Mouse (Mus musculus) cerebellum, postnatal 25 days (tissue): ENCODE results near the gene Ern2.
A peak's percentile ranks its signal among the peaks of the same experiment; 100 is the strongest.

Experiments used
- DNase-seq, 2 experiments: peaks; one replicate each; pipeline ENCODE4 v3.0.0; 2021; ENCODE audit warnings: mixed read lengths in 2 of 2

Ern2 gene

DNA sequence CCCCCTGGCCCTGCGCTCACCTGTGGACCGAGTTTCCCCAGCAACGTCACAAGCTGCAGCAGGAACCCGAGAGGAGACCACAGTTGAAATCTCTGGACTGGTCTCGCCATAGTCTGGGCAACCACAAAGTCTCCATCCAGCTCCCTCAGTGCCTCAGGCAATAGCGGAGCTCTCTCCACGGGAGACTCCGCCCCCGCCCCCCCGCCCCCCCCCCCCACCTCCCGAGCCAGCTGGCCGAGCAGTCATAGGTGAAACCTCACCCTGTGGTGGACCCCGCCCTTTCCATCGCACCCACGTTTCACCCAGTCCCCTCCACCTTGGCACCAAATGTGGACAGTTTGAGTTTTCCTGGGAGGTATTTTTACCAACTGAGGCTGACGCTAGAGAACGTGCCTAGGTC, at the start of gene Ern2:
Gene Ern2, minus strand, starts transcription at position 165 of the 400 bp plus-strand sequence.
- DNase-seq = no peak

DNA sequence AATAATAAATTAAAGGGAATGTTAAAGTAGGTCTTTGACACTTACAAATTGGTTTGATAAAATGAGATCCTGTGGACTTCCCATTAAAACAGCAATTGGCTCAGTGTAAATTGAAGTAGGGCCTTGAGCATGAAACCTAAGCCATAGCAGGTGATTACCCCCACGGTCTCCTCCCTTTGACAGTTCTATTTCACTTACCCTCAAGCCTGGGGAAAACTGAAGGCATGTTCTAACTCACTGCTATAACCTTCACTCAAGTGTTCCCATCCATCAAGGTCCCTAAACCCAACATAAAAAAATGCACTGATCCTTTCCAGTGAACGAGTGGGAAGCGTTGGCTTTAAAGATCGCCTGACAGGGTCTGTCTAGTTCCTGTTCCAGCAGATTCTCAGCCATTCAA, 44.9 kb upstream of the Ern2 start:
- no peak for DNase-seq

DNA sequence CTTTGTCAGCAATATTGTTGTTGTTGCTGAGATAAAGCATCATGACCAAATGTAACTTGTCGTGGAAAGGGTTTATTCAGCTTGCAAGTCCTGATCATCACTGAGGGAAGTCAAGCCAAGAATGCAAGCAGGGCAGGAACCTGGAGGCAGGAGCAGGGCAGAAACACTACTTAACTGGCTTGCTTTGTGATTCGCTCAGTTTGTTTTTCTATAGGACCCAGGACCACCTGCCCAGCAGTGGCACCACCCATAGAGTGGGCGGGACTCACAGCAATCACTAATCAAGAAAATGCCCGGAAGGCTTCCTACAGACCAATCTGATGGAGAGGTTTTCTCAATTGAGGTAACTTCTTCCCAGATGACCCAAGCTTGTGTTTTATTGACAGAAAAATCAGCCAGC, 43.9 kb upstream of the Ern2 start:
- no peak for DNase-seq

DNA sequence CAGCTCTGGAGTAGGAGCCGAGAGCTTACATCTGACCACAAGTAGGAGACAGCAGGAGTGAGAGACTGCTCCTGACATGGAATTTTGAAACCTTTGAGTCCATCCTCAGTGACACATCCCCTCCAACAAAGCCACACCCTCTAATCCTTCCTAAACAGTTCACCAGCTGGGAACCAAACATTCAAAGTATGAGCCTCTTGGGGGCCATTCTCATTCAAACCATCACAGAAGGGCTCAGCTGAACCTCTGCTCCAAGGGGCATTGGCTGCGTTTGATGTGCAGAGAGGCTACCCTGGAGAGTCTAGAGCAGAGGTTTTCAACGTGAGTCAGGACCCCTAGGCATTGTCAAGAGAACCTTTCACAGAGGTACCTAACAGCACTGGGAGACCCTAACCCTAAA, 43.3 kb upstream of the Ern2 start:
- no peak for DNase-seq

DNA sequence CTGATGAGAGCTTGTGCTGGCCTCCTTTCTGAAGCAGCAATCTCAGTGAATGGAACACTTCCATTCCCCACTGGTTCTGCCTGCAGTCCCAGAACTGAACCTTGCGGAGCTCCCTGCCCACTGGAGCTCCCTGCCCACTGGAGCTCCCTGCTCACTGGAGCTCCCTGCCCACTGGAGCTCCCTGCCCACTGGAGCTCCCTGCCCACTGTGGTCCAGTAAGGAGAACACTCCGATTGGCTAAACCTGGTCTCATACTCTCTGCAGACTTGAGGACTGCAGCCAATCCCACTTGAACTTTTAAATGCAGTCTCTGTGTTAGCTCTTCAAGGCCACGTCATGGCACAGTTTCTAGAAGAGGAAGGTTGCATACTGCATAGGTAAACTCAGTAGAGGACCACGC, 40.7 kb upstream of the Ern2 start:
- no peak for DNase-seq

DNA sequence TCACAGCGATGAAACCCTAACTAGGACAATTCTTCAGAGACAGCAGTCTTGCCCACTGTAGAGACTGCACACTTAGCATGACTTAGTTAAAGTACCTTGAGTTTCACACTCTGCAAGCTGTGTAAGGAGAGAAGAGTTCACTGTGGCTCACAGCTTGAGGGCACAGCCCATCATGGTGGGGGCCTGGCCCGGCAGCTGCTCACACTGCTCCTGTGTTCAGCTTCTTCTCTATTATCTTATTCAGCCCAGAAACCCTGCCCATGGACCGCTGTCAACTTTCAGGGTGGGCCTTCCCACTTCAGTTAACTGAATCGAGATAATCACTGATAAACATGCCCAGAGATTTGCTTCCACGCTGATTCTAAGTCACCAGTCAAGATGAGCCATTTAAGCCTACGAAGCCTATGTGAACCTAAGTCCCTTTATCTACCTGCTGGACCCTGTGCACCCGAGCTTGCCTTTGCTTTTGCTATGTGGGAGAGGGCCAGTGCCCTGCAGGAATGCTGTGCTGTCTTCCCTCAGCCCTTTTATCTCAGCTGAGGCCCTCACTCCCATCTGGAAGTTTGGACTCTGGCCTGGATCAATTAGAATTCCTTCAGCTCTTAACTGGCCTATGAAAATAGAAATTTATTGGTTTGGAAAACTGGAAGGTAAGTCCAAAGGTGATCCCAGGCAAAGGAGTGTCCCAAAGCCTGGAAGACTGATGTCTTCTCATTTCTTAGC, 40.2 kb upstream of the Ern2 start:
- no peak for DNase-seq

DNA sequence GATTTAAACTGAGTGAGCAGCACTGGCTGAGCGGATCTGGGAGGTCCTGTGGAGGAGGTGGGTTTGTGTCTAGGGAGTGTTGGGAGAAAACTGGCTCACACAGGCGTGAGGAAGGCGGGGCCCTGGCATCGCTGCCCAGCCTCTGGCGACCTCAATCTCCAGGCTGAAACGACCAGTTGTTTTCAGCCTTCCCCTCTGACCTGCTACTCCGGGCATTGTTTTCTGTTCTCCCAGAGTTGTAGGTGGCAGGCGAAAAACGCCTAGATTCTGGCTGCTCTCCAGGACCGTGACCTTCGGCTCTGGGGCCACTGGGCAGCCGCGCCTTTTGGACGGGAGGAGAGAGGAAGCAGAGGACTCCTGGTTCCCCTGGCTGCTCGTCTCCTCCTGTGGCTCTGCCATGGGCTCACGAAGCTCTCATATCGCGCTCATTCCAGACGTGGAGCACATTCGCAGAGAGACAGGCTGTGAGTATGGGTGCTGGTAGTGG, 33.4 kb upstream of the Ern2 start, which contains the start of gene Chp2:
Gene Chp2, plus strand, starts transcription at position 182 of the 487 bp plus-strand sequence.
- no peak for DNase-seq

DNA sequence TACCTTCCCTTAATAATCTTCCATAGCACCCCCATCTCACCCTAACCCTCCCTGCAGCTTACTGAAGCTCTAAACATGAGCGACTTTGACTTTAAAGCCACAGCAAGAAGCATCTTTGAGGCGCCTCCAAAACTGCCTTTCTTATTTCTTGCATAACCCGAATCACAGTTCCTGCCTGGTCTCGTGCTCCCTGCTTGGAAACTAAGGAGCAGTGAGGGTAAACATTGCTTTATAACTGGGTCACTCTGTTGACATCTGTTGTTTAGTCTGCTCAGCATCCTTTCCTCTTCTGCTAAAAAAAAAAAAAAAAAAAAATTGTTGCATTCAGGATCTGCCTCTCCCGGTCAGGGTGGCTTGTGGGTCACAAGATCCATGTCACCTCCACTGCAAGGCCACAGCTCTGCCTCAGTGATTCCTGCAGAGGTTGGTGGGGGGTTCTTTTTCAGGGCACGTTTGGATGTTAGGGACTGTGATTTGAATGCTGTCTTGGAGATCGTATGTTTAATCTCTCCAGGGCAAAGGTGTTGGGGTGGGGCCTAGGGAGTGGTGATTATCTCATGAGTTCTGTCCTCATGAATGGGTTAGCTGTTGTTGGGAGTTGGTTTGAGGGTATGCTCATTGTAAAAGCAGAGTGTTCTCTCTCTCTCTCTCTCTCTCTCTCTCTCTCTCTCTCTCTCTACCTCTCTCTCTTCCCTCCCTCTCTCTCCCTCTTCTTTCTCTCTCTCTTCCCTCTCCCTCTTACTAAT, 22.4 kb upstream of the Ern2 start:
- DNase-seq = no peak

DNA sequence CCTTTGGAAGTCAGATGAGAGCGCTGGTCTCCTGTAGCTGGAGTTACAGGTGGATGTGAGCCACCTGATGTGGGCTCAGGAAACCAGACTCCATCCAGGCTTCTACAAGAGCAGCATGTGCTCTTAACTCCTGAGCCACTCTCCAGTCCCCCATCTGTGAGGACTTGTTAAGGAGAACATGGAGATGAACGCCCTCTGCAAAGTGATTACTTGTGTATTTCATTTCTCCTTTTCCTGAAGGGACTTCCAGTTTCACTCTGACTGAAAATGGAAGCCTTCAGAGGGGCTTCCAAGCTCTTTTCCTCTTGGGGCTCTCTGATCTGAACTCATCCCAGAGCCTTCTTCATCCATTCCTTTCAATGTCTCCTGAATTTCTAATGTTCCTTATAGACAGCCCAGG, 20.1 kb upstream of the Ern2 start:
- DNase-seq = no peak

DNA sequence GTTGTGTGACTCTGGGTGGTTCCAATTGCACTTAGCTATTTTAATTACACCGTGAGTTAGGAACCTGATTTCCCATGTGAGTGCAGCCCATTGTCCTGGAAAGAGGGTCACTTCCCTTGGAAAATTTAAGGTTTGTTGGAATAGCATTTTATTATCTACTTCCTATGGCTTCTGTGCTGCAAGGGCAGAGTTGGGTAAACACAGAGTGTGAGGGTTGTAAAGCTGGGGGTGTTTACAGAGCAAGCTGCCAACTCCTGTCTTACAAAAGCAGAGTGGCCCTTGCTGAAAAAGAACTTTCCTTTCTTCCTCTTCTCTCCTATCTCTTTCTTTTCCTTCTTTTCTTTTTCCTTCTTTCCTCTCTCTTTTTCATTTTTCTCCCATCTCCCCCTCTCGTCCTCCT, 17.9 kb upstream of the Ern2 start:
- no peak for DNase-seq

DNA sequence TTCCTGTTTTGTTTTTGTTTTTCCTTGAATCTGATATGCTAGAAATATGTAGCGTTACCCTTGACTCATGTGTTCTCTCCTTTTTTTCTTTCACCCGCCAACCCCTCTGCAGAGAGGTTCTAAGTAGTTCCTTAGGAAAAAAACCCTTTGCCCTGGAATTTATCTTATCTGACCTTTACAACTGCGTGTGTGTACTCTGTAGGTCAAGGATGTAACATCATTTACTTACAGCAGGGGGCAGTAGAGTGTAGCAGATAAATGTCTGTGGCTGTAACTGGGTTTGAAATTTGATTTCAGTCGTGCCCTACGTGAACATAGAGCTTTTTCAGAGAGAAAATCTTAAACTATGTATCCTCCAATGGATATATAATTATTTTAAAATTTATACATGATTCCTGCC, 13.3 kb upstream of the Ern2 start:
- DNase-seq = peak in 1 of 2 experiments; percentile 33

DNA sequence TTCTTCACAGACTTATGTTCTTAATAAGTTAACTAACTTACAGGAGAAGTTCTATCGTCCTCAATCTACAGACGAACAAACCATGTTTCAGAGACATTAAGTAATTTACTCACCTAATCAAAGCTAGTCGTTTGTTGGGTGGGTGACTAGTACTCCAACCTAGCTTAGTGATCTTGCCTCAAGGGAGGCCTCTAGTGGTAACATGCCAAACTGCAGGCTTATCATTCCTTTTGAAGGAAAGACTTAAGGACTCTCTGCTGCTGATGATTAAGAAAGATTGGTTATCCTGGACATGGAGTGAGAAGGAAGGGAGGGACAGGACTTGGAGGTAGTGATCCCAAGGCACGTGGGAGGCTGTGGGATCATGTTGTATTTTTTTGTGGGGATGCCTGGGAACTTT, 11.3 kb upstream of the Ern2 start:
- peak; percentile 15 to 68 for DNase-seq

DNA sequence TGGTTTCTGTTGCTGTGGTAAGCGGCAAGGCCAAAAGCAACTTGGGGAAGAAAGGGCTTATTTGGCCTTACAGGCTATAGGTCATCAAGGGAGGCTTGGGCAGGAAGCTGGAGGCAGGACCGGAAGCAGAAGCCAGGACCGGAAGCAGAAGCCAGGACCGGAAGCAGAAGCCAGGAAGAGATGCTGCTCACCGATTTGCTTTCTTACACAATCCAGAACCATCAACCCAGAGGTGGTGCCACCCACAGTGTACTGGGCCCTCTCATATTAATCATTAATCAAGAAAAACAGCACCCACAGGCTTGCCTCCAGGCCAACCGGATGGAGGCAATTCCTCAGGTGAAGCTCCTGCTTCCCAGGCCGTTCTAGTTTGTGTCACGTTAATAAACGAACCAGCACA, 10.8 kb upstream of the Ern2 start:
- no peak for DNase-seq

DNA sequence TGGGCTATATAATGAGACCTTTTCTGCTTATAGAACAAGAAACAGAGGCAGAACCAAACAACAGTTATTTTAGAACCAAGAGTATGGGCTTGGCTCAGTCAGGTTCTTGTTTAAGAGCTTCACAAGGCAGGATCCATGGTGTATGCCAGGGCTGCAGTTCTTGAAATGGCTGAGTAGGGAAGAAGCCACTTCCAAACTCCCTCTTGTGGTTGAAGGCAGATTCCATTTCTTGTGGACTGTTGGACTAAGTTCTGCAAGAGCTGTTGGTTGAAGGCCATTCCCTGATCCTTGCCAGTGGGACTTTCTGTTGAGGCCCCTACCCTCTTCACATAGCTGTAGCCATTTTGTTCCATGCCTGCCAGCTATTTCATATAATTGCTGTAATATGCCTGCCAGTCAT, 7.9 kb upstream of the Ern2 start:
- DNase-seq = no peak

DNA sequence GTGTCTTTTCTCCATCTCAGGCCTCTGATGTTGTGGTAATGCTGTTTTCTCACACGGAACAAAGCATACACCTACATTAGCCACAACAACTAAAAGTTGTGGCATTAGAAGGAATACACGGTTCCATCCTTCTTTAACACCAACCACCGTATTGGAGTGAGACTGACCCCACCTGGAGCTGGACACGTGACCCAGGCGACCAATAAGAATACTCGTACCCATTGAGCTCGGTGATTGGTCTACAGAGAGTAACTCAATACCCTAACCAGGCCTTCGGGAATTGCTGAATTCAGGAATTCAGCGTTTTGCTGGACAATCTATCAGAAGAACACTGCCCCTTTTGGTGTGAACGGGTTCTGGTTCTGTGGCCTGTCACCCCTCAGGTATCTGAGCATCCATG, 5.1 kb upstream of the Ern2 start:
- no peak for DNase-seq

DNA sequence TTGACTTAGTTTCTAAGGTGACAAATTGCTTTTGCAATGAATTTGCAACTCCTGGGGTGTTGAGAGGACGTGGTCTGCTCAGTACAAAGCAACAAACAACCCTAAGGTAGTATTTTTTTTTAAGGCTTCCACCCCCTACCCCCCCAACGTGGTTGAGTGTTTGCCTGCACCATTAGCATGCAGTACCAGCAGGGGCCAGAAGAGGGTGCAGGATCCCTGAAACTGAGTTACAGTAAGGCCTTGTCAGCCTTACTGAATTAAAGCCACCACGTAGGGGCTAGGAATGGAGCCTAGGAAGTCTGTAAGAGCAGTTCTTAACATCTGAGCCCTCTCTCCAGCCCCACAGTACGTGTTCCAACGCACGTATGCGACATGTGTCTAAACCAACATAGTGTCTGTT, 3.5 kb upstream of the Ern2 start:
- DNase-seq = peak; percentile 26 to 59

DNA sequence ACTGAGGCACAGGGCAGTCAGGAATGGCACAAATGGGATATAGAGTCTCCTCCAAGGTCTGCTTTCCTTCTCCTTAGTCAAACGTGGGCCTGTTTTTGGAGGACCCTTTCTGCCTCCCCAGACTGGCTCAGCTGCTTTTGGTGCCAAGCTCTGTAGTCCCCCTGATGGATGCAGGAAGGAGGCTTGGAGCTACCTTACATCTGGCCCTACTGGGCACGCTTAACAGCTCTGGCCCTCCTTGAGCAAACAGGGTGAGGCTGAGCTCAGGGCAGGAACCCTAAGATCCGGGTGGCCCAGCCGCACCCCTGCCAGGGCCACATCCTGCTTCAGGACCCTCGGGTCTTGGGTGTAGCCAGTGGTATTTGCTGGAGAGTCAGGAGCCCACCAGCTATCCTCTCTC, 1.4 kb downstream of the Ern2 start:
- no peak for DNase-seq

DNA sequence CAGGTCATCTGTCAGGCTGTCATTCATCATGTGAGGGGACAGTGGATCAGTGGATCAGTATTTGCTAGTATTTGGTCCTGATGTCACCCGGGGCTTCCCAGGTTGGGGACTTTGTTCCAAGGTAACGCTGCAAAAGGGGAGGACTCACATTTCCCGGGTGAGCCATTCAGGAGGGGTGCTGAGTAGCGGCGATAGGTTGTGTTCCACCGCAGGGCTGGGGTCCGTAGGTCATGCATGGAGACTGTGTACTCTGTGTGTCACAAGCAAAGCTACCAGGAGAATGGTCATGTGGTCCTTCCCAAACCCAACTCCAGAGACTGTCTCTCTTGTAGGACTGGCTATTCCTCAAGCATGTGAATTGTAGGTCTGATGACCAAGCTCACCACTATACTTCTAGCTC, 5.3 kb downstream of the Ern2 start:
- DNase-seq = no peak

DNA sequence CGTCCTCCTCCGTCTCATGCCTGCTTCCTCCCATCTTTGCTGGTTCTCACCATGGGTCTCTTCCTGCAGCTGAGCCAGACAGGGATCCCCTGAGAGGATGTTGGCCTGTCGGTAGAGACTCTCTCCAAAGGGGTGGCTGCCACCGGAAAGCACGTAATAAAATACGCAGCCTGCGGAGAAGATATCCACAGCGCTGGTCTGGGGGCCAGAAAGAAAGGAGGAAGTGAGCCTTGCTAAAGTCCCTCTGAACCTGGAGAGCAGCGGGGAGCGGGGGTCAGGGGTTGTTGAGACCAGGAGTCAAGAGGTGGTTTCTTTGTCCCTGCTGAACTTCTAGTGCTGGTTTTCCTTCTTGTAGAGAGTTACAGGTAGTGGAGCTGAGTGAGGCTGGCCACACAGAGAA, 14.4 kb downstream of the Ern2 start:
- no peak for DNase-seq

DNA sequence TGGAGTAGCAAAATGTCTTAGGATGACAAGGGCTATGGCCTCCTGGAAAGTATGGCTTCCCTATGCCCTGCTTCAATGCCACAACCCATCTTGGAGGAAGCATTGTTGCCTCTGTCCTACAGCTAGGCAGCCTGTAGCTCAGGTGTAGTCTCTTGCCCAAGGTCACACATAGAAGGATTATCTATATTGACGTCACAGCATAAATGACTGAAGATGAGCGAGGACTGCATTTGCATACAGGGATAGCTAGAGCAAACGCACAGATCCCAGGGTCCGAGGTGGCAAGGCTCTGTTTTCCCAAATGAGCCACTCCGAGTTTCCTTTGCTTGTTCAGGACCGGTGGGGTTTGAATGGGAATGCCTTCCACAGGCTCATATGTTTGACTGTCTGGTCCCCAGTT, 15.3 kb downstream of the Ern2 start:
- DNase-seq = no peak

DNA sequence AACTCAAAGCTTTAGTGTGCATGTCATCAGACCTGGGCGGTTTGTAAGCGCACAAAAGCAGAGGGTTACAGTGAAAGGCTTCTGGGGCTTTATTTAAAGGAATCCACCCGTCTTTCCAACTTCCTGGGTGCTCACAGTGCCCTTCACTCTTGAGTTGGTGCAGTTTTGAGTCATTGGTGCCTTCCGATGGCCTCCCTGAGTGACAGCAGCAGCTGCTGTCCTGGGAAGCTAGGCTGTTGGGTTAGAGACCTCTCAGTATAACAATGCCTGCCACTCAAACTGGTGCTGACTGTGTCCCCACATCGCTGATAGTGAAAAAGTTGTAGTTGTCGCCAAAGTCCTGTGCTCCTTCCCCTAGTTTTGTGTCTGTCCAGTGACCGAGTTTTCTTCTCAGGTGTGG, 18.8 kb downstream of the Ern2 start:
- no peak for DNase-seq

DNA sequence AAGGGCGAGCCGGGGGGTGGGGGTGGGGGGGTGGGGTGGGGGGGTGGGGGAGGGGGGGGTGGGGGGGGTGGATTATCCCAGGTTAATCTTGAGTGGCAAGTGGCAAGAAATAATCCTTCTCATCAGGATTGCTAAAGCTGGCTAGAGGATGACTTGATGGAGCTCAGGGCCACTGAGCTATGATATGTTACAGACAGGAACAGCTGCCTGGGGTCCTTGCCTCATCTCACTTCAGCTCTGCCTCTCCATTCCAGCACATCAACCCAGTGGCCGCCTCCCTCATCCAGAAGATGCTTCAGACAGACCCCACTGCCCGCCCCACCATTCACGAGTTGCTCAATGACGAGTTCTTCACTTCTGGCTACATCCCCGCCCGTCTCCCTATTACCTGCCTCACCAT, 22.2 kb downstream of the Ern2 start:
- no peak for DNase-seq

DNA sequence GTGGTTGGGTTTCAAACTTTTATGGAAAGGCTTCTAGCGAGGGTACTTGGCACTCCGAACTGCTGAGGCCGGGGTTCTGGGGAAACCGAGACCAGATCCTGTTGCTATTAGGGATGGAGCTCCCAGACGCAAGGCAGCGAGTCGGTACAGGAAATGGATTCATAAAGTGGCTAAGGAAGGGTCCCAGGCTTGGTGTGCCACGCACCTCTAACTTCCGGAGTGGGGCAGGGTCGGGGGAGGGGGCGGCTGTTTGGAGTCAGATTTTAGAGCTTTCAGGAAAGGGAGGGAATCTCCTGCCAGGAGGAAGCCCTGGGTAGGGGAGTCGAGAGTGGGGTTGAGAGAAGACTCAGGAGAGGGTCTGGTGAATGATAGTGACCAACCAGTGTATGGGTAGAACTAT, 26.0 kb downstream of the Ern2 start:
- DNase-seq = no peak
